Mouse (Mus musculus) heart, postnatal 4 days (tissue): Measurements from ENCODE around the gene Clasp2. TPM values are rescaled to one million over a fixed set of nuclear protein-coding genes. Genes with fewer than 3 reads are reported as not detected.
"Not testable (repeated sequence)": the region's sequence is repeated elsewhere in the genome, so short reads cannot be mapped to it uniquely, and the experiment has no call there.

Experiments
- DNase-seq: peaks from one replicate; pipeline ENCODE4 v3.0.0; 2021
- total RNA-seq, 2 experiments: library from RNA; stranded (reverse); gene quantifications; 2 replicates each; pipeline ENCODE4 v1.2.3; 2021

The Clasp2 gene
- 10 to 100 TPM; 44.5 to 48.5 TPM for total RNA-seq

DNA sequence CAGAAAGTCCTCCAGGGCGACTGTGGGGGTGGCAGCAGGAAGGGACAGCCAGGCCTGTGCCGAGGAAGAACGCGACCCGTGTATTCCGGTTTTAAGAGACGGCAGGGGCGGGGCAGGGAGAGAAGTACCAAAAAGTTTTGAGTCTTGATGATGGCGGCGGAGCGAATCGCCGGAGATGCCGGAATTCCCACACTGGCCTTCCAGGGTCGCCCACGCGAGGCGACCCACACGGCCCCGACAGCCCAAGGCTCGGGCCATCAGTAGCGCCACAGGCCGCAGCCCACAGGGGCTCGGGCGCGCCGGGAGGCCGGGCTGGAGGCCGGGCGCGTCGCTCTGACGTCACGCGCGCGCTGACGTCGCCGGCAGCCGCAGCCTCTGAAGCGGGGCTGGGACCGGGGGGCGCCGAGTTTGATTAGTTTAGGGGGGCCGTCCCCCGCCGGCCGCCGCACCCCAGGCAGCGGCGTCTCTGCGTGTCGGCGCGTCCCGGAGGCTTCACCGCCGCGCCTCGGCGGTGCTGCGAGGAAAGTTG is at the start of gene Clasp2:
TSS of gene Clasp2 (plus strand) at position 366 of the 529 bp plus-strand sequence.
- peak; percentile 81 for DNase-seq

DNA sequence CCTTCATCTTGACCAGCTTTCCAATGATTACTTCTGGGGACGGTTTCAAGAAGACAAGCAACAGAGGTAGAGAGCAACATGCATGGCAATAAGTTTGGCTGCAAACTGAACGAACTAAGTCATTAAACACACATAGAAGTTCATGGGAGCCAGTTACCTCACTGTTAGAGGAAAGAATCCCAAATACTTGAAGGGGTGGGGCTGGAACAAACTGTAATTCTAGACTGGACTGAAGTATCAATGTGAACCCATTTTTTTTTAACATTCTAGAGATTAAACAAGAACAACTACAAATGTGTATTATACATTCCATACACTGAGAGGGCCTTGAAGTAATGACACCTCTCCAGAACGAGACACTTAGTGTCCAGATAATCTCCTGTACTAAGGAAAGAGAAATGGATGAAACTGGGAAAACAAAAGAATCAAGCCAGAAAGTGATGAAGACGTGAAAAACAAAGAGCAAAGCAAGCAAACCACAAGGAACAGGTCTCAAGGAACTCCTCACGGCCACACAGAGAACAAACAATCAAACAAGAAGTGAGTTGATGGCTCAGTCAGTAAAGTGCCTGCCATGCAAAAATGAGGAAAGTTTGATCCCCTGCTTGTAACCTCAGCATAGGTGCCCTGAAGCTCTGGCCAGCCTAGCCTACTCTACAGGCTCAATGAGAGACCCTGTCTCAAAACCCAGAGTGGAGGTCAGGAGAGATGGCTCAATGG is 39.7 kb upstream of the Clasp2 start:
- DNase-seq: no peak

DNA sequence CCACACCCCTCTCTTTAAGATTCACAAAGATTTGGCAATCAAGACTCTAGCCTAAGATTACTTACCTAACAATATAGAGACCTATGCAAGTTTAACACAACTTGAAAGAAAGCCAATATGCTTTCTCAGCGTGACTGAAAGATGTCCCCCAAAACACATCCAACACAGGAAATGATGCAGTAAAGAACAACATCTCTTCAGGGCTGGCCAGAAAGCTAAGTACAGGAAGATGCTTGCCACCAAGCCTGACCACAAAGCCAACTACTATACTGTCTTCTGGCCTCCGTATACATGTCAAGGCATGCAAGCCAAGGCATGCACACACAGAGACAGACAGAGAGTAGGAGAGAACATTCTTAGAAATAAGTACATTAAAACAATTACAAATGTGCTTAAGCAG is 35.2 kb upstream of the Clasp2 start:
- DNase-seq: no peak

DNA sequence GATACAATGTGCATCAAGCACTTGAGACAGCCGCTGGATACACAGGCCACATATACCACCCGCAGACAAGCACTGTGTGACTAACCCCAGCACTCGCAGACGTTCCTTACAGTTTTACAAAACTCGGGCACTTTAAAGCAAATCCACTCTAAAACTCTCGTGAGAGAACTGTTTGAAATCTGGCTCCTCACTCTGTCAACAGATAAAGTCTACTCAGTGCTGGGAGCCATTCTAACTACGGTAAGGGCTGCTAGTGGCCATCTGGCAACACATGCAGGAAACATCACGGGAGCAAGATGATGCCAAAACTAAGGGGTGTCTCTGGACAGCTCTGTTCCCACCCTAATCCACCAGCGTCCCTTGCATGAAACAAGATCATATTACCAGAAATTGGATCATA is 34.4 kb upstream of the Clasp2 start:
- no peak for DNase-seq

DNA sequence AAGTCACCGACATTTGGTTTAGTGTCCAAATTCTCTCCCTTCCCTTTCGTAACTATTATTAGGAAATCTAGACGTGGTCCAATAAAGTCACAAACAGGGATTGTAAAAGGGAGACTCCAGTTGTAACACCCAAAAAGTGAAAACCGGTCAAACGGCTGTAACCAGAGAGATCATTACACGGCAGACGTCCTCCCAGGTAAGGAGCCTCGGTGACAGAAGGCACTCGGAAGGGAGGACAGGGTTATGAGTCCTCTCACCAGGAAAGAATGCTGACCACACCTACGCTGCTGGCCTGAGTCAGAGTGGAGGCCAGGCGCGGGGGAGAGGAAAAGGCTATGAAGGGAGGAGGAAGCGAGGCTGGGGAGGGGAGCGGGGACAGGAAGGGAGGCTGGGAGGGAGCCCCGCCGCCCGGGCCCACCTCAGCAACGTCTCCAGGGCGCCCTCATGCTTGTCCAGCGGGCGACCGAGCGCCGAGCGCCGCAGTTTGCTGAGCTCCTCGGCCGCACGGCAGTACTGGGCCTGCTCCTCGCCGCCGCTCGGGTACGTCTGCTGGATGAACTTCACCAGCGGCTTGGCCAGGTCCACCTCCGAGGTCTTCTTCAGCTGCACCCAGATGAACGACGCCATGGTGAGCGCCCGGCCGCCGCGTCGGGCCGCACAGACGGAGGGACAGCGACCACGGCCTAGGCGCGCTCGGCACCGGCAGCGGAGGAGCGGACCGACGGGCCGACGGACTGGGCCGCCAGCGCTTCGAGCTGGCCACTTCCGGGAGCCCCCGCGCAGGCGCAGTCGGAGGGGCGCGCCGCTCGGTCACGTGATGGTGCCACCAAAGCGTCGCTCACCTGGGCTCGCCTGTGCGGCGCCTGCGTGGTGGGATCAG is 33.6 kb upstream of the Clasp2 start, which contains the start of gene Pdcd6ip:
TSS of gene Pdcd6ip (minus strand) at position 779 of the 880 bp plus-strand sequence.
- DNase-seq: peak; percentile 95

DNA sequence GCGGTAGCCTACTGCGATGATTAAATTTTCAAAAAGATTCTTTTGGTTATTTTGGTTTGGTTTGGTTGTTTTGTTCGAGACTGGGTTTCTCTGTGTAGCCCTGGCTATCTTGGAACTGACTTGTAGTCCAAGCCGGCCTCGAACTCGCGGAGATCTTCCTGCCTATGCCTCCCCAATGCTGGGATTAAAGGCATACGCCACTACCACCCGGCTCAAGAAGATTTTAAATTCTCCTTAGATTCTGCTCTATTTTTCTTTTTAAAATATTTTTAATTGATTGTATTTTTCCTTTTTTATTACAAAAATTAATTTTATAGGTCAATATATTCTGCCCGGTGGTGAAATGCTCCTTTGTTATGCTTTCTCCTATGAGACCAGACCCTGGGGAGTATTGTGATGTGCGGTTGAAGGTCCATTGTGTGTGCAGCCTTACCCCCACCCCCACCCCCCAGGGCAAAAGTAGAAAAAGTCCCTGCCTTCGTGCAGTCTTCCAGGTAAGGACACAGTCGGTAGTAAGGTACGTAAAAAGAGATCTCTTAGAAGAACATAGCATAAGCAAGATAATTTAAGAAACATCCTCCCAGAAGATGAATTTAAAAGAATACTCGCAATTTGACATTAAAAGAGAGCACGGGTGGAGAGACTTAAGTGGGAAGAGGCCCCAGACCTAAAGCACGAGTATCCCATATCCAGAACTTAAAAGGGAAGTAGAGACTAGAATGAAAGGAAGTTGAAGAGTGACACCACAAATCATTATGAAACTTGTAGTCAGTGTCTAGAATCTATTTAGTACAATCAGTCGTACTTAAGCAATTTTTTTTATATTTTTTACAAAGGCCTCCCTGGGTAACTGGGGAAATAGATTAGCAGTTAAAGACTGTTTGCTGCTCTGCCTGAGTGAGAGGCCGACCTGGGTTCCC is 32.7 kb upstream of the Clasp2 start:
- DNase-seq: no peak

DNA sequence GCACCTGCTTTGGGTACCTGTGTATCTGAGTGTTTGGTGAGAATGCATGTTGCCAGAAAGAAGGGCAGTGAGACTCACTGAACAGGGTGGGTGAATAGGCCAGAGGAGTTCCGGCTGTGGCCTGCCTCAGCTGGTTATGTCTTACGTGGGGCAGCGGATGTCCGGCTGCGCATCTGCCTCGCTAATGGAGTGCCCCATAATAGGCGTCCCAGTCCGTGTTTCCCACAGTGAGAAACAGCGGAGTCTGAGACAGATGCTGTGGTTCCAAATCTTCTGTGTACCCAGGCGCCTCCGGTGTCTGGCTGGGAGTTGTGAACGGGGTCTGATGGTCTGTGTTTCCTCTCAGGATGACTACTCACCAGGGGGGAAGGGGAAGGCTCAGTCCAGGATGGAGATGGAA is 30.4 kb upstream of the Clasp2 start:
- no peak for DNase-seq

DNA sequence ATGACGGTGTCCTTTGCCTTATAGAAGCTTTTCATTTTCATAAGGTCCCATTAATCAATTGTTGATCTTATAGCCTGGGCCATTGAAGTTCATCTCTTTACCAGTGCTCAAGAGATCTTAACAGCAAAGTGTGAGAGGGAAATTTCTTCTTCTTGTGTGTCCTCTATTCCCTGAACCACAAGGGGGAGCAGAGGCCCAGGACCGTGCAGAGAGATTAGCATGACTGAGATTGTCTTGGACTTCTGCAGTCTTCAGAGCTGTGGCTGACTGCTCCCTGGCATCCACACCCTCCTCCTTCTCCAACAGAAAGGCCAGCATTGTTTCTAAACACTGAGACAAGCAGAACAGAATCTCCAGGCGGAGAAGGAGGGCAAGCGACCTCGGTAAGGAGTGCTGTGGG is 22.2 kb upstream of the Clasp2 start:
- peak; percentile 55 for DNase-seq

DNA sequence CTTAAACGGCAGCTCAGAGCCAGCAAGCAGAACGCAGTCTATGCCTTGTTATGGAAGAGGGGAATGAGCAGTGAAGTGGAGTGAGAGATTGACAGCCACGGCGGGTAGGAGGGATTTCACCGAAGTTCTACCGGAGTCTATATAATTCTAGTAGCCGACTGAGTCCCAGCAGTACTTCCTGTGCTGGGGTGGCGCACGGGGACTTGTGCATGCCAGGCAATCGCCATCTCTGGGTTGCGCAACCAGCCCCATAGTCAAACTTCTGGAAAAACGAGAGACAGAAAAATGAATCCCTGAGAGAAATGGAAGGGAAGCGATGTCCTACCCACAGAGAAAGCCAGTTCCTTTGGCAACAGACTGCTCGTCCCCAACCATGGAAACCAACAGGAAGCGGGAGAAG is 16.6 kb upstream of the Clasp2 start:
- DNase-seq: no peak

DNA sequence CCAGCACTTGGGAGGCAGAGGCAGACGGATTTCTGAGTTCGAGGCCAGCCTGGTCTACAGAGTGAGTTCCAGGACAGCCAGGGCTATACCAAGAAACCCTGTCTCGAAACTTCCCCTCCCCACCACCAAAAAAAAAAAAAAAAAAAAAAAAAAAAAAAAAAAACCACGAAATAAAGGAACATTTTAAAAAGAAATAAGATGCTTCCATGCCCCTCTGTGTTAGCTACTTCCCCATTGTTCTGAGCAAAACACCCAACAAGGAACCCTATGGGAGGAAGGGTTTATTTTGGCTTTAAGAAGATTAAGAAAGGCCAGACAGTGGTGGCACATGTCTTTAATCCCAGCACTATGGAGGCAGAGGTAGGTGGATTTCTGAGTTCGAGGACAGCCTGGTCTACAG is 15.7 kb upstream of the Clasp2 start:
- DNase-seq: not testable (repeated sequence)

DNA sequence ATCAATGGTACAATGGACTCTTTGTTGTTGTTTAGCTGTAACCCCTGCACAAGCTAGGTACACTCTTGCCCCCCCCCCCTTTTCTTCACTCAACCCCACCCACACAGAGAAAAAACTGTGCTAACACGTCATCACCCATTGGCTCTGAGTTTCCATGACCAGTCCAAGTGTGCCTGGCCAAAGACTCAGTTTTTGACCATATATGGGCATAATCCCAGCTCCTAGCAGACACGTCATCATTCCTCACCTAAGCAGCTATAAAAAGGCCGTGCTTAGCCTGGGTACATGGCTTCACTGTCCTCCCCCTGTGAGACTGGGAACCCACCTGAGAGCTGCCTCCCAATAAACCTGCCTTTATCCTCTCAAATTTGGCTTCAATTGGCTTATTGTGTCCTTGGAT is 15.1 kb upstream of the Clasp2 start:
- DNase-seq: peak; percentile 35

DNA sequence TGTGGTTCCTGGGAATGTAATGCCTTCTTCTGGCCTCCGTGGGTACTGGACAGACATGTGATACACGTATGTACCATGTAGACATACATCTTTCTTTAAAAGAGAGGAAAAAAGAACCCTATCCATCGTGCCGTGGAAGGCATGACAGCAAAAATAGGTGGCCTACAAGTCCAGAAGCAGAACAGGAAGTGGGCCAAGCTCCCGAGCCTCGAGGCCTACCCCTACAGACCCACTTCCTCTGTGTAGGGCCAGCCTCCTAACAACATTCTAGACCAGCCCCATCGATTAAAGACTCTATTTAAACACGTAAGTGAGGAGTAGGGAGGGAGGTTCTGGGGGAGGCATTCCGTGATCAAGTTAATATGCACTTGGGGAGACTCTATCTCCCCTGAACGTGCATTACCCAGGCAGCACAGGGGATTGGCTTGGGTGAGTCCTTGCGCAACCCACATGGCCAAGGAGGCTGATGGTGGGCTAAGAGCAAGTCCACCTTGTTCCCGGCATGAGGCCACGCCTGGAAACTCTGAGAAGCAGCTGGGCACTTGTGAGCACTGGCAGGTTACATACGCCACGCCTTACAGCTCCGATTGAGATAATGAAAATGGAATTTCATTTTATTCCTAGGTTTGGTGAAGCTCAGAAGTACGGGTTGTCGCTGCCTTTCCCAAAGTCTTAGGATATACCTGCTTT is 14.1 kb upstream of the Clasp2 start:
- DNase-seq: no peak

DNA sequence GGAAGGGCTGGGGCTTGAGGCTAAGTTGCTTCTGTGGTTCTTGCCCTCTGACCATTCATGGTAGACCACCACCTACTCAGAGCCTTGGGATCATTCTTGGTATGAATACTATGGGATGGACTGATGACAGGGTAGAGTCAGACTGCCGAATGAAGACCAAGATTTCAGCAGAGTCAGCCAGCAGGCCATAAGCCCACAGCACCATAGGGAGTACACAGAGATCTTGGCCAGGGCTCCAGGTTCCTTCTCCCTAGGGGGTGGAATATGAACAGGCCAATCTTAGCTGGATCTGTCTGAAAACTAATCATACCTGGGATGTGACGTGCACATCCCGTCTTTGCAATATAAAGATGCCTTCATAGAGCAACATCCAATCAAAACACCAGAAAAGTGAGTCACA is 9.7 kb upstream of the Clasp2 start:
- DNase-seq: no peak

DNA sequence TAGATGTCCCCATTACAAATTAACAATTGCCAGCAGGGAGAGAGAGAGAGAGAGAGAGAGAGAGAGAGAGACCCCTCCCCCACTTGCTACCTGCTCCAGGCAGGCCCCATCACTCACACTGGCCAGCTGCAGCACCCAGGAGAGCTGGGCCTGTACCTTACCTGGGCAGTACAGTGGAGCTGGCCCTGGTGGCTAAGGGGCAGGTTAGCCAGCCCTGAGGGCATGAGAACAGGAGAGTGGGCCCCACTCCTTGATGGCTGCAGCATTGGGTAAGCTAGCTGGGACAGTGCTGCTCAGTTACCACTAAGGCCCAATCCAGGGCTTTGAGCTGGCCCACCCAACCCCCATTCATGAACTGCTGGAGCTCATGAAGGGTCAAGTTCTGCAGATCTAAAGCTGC is 5.4 kb upstream of the Clasp2 start:
- no peak for DNase-seq

DNA sequence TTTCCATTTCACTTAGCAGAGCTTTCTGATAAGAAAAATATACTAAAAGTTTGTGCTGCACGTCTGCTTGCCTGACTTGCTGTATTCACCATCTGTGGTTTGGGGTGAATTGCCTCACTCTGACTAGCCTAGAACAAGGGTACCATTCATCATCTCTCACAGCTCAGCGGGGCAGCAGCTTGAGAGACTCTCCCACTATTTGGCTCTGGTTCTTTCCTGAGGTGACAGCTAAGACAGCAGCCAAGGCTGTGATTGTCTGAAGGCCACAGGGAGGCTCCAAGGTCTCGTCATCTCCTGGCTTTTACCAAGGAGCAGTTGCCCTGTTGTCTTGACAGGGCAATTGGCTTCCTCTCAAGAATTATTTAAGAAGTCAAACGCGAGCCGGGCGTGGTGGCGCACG is 3.3 kb upstream of the Clasp2 start:
- peak; percentile 32 for DNase-seq

DNA sequence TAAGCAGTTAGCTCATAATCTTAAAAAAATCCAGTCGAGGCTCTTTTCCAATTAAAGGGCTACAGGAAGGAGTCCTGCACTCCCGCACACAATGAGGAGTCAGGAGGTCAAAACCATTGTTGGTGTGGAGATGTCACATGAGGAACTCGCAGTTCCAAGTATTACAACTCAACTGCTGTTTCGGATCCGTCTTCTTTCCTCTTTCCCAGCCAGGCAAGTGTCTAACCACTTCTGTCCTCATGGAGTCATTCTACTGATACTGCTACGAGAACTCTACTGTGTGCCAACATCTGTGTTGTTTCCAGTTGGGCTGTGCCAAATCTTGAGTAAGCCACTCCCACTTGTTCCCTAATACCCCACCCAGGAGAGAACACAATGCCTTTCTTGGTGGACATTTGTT is 2.3 kb upstream of the Clasp2 start:
- DNase-seq: peak; percentile 42

DNA sequence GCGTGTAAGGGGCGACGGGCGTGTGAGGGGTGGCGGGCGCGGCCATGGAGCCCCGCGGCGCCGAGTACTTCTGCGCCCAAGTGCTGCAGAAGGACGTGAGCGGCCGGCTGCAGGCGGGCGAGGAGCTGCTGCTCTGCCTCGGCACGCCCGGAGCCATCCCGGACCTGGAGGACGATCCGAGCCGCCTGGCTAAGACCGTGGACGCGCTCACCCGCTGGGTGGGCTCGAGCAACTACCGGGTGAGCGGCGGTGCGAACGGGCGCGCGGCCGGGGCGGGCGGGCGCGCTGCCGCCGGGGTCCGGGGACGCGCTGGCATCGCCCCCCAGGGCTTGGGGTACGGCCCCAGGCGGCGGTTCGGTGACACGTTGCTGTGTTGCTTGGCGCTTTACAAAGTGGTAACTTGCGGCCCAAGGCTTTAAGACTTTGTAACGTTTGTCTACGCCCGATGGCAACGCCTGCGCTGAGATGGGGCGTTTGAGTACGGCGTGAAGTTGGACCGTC is 414 bp downstream of the Clasp2 start:
- DNase-seq: peak; percentile 59

DNA sequence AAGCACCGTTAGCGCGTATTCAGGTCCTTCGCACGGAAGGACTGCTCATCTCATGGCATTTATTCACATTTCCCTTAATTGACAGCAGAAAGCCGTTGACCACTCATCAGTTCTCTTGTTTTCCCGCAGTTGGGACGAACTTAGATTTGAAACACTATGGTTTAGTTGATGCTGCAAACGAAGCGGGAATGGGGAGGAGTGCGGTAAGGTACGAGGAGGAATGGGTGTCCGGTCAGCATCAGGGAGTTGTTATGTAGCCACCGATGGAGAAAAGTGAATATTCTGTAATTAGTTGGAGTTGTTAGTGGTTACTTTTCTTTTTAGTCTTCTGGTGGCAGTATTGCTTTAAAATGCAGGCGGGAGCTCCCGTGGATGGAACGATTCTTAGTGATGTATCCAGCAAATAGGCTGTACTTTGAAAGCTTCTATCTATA is 1.1 kb downstream of the Clasp2 start:
- DNase-seq: peak; percentile 19

DNA sequence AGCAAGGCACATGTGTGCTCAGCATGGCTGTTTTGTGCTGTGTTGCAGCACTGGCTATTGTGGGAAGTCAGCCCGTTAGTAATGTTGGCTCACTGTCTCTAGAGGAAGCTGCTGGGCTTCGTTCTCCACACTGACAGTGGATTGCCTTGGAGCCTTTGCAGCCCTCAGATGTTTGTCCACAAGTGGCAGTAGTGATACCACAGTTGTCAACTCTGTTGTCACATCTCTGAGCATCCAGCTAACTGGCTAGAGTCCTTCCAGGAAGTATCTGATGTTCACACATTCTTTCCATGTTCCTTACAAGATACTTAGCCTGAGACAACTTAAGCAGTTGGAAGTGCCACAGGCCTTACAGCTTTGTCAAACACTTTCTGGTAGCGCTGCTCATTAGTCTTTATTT is 2.0 kb downstream of the Clasp2 start:
- DNase-seq: peak; percentile 11

DNA sequence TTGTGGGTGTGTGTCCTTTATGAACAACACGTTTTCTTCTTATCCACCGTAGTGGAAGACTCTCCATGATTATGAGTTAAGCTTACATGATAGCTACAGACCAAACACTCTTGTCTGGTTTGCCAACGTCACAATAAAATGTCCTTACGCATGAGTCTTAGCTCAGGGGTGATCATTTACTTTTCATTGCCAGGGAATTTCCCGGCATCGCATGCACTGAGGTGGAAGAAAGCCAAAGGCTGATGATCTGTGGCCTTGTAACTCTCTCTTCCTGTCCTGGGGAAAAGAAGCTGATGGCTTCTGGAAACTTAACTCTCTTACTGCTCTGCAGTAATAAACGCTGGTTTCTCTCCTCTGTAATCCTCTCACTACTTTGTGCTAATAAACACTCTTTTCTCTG is 8.1 kb downstream of the Clasp2 start:
- peak; percentile 42 for DNase-seq
